Mouse (Mus musculus): ENCODE measurements at regions not wholly inside any gene's neighbourhood (a gene's known extent, or its start where the extent isn't known, plus 50 kb on each side); places are given as distances from the start of the nearest gene placed in this dataset.

DNA sequence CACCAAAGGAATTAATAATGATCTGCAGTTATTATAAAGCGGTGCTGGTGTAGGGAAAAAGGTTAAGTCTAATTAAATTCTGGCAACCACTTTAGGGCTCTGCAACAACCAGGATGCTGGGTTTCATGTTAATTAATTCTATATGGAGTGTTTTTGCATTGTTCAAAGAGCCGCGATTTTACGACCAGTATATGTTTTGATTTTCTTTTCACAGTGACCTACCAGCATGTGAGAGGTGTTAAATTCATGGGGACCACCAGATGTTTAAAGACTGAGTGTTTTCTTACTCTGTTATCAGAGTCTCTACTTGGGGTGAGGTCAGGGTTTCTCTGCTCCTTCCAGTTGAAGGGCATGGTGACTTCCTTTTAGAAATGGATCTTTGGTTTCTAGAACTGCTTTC, 164.8 kb upstream of the Zmiz1 start:
- TF ChIP-seq CTCF (IDR thresholded peaks at IDR 0.05; ENCODE audit: extremely low read depth, insufficient read length, insufficient replicate concordance, low read depth, low read length) (no peak), POLR2A (IDR thresholded peaks at IDR 0.05; ENCODE audit: low read depth, low read length) (no peak)

All from small intestine, adult 2 months (tissue).